Mouse (Mus musculus): ENCODE measurements around the gene Trp53i13.

DNA sequence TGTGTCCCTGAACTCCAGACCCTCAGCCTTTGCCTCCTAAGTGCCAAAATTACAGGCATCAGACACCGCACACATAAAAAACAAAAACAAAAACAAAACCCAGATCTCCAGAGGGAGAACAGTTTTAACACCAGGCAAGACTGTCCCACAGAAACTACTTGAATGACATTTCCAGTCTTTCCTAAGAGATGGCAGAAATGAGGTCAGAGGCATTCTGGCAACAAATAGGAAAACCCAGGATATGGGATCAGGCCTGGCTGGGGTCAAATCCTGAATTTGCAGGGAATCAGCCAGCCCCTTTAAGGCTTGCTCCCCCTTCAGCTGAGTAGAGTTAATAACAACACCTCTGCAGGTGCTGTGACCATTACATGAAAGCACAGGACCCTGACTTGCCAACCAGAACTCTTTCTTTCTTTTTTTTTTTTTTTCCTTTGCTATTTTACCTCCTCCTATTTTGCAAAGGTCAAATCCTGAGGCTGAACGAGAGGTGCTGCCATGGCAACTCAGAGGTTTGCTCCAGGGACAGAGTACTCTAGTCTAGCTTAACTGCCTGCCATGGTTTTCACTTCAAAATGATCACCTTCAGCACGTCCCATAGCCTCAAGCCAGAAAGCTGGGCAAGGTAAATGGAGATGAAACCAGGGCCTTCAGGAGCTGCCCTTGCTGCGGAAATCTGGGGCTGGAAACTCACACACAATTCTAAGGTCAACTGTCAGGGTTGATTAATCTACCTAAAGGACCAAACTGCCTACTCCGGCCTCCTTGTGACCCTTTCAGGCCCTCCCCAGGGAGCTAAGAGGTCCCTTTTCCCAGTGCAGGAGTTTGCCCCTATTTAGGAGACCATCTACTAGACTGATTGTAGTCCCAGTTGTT lies 1.0 kb upstream of the Trp53i13 start:
- TF ChIP-seq EP300 (IDR thresholded peaks at IDR 0.05; ENCODE audit: insufficient read depth, low read depth, low read length) (no peak), CTCF (IDR thresholded peaks at IDR 0.05) (no peak), POLR2A (IDR thresholded peaks at IDR 0.05; ENCODE audit: insufficient read depth, low read depth, low read length) (no peak)

All from heart, adult 2 months (tissue).